In genomic region chrX:112600511-112601305, GRCm38 (mm10) we compare ENCODE assay signal across 8 mouse cellular contexts. TPM values are rescaled to one million over a fixed set of nuclear protein-coding genes. Genes with fewer than 3 reads are reported as not detected.
A peak's percentile ranks its signal among the peaks of the same experiment; 100 is the strongest.
DNase-seq lines count a peak whose midpoint lies in the region; ATAC-seq and TF ChIP-seq lines count a peak whose summit lies in the region.

Gene Zfp711 (plus strand): TSS chrX:112600526.

- WGBS in hindbrain, postnatal 0 days = 33% methylated on average over 73 of the region's 79 CpGs

- H3K27me3 ChIP-seq in hindbrain, postnatal 0 days (ENCODE audit: insufficient read depth, low read length) = no peaks in the 10 kb centered on the region

- peak within 1 kb of the TSS; percentile 51 for H3K4me2 ChIP-seq in hindbrain, postnatal 0 days (ENCODE audit: low read depth, low read length)

- H3K27ac ChIP-seq in hindbrain, postnatal 0 days = peak within 1 kb of the TSS; percentile 77

- H3K9me3 ChIP-seq in hindbrain, postnatal 0 days (ENCODE audit: low read length) = no peaks in the 10 kb centered on the region

- peak; percentile 7 to 16 for DNase-seq in adrenal gland, adult 18-20 months (ENCODE audit: low spot score in 2 of 2)
- DNase-seq in cerebellum, adult 9-11 months = peak; percentile 77
- peak; percentile 59 to 74 for DNase-seq in frontal cortex, postnatal 10 days (ENCODE audit: low spot score in 2 of 2)
- DNase-seq in hindbrain, postnatal 0 days (ENCODE audit: low spot score) = peak; percentile 92
- peak; percentile 29 to 68 for DNase-seq in left cerebral cortex, adult 8-10 months (ENCODE audit: low spot score in 2 of 2)
- DNase-seq in lung, postnatal 4 days = peak; percentile 73 to 87
- DNase-seq in right cerebral cortex, postnatal 25 days = peak; percentile 58
- DNase-seq in c-Kit-positive CD71-positive TER-119-positive erythroid progenitor cells, embryonic 14.5 days (ENCODE audit: low spot score) = no peak

- peak within 1 kb of the TSS; percentile 60 for H3K4me3 ChIP-seq in hindbrain, postnatal 0 days (ENCODE audit: low read length)

- TF ChIP-seq CTCF in hindbrain, postnatal 0 days (IDR thresholded peaks at IDR 0.05; ENCODE audit: low read depth) = no peak

- ATAC-seq in hindbrain, postnatal 0 days = peak; percentile 97

- no peaks in the 10 kb centered on the region for H3K36me3 ChIP-seq in hindbrain, postnatal 0 days (ENCODE audit: insufficient read depth, low read length)

- peak within 1 kb of the TSS; percentile 78 for H3K9ac ChIP-seq in hindbrain, postnatal 0 days (replicated peaks; ENCODE audit: low read length)

- no peaks in the 10 kb centered on the region for H3K4me1 ChIP-seq in hindbrain, postnatal 0 days (ENCODE audit: insufficient read depth, low read length)

RNA-seq across cellular contexts. Expression of gene Zfp711, which starts in this region (rescaled TPM):
- under 1 TPM; 0.36 to 0.42 TPM for total RNA-seq in adrenal gland, adult 18-20 months (2021)
- total RNA-seq in hindbrain, postnatal 0 days (2014; rRNA removed) = 16.3 and 16.6 TPM in 2 replicates
- polyA plus RNA-seq in hindbrain, postnatal 0 days (2015; fragmentation: Nextera tagmentation; extraction: Ambion mirVana) = 25.4 and 27.3 TPM in 2 replicates
- 10 to 100 TPM in 2 of 4 experiments, 1 to 10 TPM in 2; 8.4 to 10.5 (median 9.8) TPM for total RNA-seq in left cerebral cortex, adult 8-10 months (2022)

Comparison
In these comparisons a context has a peak if more than half of its experiments do, and no peak if none do; other contexts are left out.
1. RNA of gene Zfp711 (total RNA-seq): 16.3 to 16.6 TPM in hindbrain, postnatal 0 days and 8.4 to 10.5 TPM in left cerebral cortex, adult 8-10 months; 0.36 to 0.42 TPM in adrenal gland, adult 18-20 months; every median in the first group is over 4 times any median in the second.
2. Peak in DNase-seq in adrenal gland, adult 18-20 months; RNA of the gene not detected or under 1 TPM.